Mouse (Mus musculus) liver, postnatal 0 days (tissue): ENCODE measurements around the gene Gm10518.

Experiments used
- CTCF ChIP-seq: sonication (generic); IDR thresholded peaks from 2 replicates; pipeline ENCODE4 v1.5.1; 2016; ENCODE audit warnings: antibody characterized with exemption, low read depth
- EP300 ChIP-seq: IDR thresholded peaks from 2 replicates; pipeline ENCODE4 v1.6.1; 2016; ENCODE audit warnings: antibody characterized with exemption, low read depth, mild to moderate bottlenecking

DNA sequence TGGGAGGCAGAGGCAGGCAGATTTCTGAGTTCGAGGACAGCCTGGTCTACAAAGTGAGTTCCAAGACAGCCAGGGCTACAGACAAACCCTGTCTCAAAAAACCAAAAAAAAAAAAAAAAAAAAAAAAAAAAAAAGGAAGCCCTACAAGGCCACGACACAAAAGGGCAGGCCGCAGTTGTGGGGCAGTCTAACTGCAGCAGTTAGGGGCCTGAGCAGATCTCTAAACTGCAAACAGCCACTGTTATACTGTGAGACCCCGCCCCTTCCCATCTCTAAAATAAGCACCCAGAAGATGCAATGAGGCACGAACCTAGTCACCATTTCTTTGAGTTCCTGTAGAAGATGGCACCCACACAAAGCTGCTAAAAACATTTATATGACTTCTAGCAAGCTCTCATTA lies 17.7 kb upstream of the Gm10518 start:
- TF ChIP-seq EP300 (no peak), CTCF (no peak)
